Mouse (Mus musculus) heart, adult 2 months (tissue): ENCODE measurements at regions not wholly inside any gene's neighbourhood (a gene's known extent, or its start where the extent isn't known, plus 50 kb on each side); places are given as distances from the start of the nearest gene placed in this dataset.

ENCODE experiments used
- DNase-seq, 2 experiments: peaks; one replicate each; pipeline ENCODE4 v3.0.0; 2021
- H3K27ac ChIP-seq: fragments of 200-600 bp; 2 replicates; pipeline ENCODE4 v1.8.1; 2022
- H3K27me3 ChIP-seq: fragments of 200-500 bp; 2 replicates; pipeline ENCODE4 v1.6.1; 2012; ENCODE audit warnings: mild to moderate bottlenecking, low read length, inconsistent platforms, mixed read lengths; ENCODE audit not compliant: control insufficient read depth, insufficient read depth
- H3K36me3 ChIP-seq: fragments of 200-500 bp; 2 replicates; pipeline ENCODE4 v1.6.1; 2012; ENCODE audit warnings: low read length, inconsistent platforms; ENCODE audit not compliant: control insufficient read depth, insufficient read depth
- H3K4me1 ChIP-seq: fragments of 200-500 bp; 2 replicates; pipeline ENCODE4 v1.6.1; 2011; ENCODE audit warnings: low read length; ENCODE audit not compliant: control insufficient read depth, insufficient read depth
- H3K4me3 ChIP-seq: fragments of 200-600 bp; 2 replicates; pipeline ENCODE4 v1.8.1; 2022
- H3K79me2 ChIP-seq: fragments of 200-500 bp; replicated peaks from 2 replicates; pipeline ENCODE4 v1.6.1; 2012; ENCODE audit warnings: mild to moderate bottlenecking, inconsistent platforms, low read length, moderate library complexity, mixed read lengths; ENCODE audit not compliant: control insufficient read depth, insufficient read depth
- H3K9ac ChIP-seq: fragments of 200-500 bp; 2 replicates; pipeline ENCODE4 v1.6.1; 2012; ENCODE audit warnings: low read depth, mild to moderate bottlenecking, control low read depth, inconsistent platforms, low read length, mixed read lengths
- CTCF ChIP-seq: fragments of 200-600 bp; IDR thresholded peaks from 2 replicates; pipeline ENCODE4 v1.8.1; 2022; ENCODE audit warnings: antibody characterized with exemption, mild to moderate bottlenecking, moderate library complexity
- EP300 ChIP-seq: fragments of 200-500 bp; IDR thresholded peaks from 2 replicates; pipeline ENCODE4 v1.6.1; 2011; ENCODE audit warnings: low read depth, low read length, control low read depth; ENCODE audit not compliant: insufficient read depth
- POLR2A ChIP-seq: fragments of 200-500 bp; IDR thresholded peaks from 2 replicates; pipeline ENCODE4 v1.6.1; 2011; ENCODE audit warnings: mild to moderate bottlenecking, low read depth, low read length, control low read depth; ENCODE audit not compliant: insufficient read depth
- WGBS: fragments of 180-500 bp; shearing (Covaris S2); methylation state at CpG from one replicate; pipeline ENCODE4 v1.1.7; 2018; 5-methylcytosine and 5-hydroxymethylcytosine counted together
- intact Hi-C: fragments of 180-260 bp; cut with DNase I; formaldehyde crosslinking; loops from one replicate; pipeline ENCODE4 v1.15.1; 2025

GRCm38 (mm10) chr12:15964073-15964472, 147.4 kb upstream of the Trib2 start:
- H3K4me3 ChIP-seq = no peak overlapping the region
- intact Hi-C loops = no loop called here
- DNase-seq = no peak
- H3K36me3 ChIP-seq = no peaks in the 10 kb centered on the region
- WGBS = 89% methylated on average over 4 of the region's 4 CpGs
- no peak overlapping the region for H3K27ac ChIP-seq
- no peaks in the 10 kb centered on the region for H3K79me2 ChIP-seq
- TF ChIP-seq EP300 (no peak), POLR2A (no peak)
- H3K27me3 ChIP-seq = no peaks in the 10 kb centered on the region; the same call in 1 of the 2 replicates
- peaks cover 2% of the 10 kb centered on the region; the same call in 1 of the 2 replicates for H3K4me1 ChIP-seq
- no peak overlapping the region for H3K9ac ChIP-seq

GRCm38 (mm10) chr12:15961834-15962233, 145.1 kb upstream of the Trib2 start:
- H3K36me3 ChIP-seq = no peaks in the 10 kb centered on the region
- no peak overlapping the region for H3K4me3 ChIP-seq
- no peak for TF ChIP-seq EP300
- TF ChIP-seq CTCF = no peak
- TF ChIP-seq POLR2A = no peak
- H3K27ac ChIP-seq = no peak overlapping the region
- no peak for DNase-seq
- intact Hi-C loops = no loop called here
- no peaks in the 10 kb centered on the region for H3K27me3 ChIP-seq
- H3K9ac ChIP-seq = no peak overlapping the region
- H3K79me2 ChIP-seq = no peaks in the 10 kb centered on the region
- H3K4me1 ChIP-seq = no peaks in the 10 kb centered on the region
- WGBS = 89% methylated on average over 2 of the region's 2 CpGs

DNA sequence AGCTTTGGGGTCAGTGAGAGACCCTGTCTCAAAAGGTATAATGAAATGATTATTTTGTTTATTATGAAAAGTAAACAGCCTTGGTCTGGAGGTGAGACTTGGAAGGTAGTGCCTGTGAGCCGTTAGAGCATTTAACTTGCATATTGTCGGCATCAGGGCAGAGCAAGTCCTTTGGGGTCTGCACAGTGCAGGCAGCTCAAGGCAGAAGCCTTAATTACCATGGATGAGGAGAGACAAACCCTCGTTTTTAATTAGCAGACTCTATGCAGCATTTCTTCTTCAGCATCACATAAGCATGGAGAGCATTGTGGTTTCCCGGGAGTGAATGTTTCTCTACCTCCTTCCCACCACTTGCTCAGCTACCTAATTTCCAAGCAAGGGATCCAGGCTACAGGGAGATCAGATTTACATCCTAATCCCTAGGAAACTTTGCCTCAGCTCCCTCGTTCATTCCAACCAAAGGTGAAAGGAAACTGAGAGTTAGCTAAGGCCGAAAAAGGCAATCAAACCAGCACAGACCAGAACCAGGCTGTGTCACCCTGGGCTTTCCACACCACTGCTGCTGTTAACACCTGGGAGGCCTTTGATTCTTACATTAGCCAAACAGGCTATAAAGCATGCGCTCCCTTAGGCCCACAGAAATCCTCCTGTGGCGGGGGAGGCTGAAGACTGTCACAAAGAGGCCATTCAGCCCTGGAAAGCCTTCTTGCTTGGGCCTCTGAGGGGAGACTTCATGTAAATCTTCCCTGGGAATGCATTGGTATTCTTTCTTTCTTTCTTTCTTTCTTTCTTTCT, 120.9 kb upstream of the Trib2 start:
- Histone ChIP-seq H3K9ac (no peak overlapping the region), H3K27me3 (no peaks in the 10 kb centered on the region), H3K4me3 (no peak overlapping the region), H3K36me3 (no peaks in the 10 kb centered on the region), H3K27ac (no peak overlapping the region), H3K4me1 (no peaks in the 10 kb centered on the region), H3K79me2 (no peaks in the 10 kb centered on the region)
- TF ChIP-seq CTCF (no peak), POLR2A (no peak), EP300 (no peak)
- 87% methylated on average over 8 of the region's 8 CpGs for WGBS
- DNase-seq = no peak
- intact Hi-C loops = no loop called here

GRCm38 (mm10) chr12:15932067-15932466, 115.3 kb upstream of the Trib2 start:
- no peaks in the 10 kb centered on the region for H3K79me2 ChIP-seq
- no peaks in the 10 kb centered on the region for H3K27me3 ChIP-seq
- H3K36me3 ChIP-seq = no peaks in the 10 kb centered on the region
- no peak overlapping the region for H3K4me3 ChIP-seq
- no peak overlapping the region for H3K27ac ChIP-seq
- DNase-seq = no peak
- 82% methylated on average over 4 of the region's 4 CpGs for WGBS
- TF ChIP-seq POLR2A (no peak), EP300 (no peak), CTCF (no peak)
- H3K4me1 ChIP-seq = no peaks in the 10 kb centered on the region
- H3K9ac ChIP-seq = no peak overlapping the region
- intact Hi-C loops = no loop called here

GRCm38 (mm10) chr12:15931535-15931934, 114.8 kb upstream of the Trib2 start:
- Histone ChIP-seq H3K27ac (no peak overlapping the region), H3K4me1 (no peaks in the 10 kb centered on the region), H3K9ac (no peak overlapping the region), H3K4me3 (no peak overlapping the region), H3K36me3 (no peaks in the 10 kb centered on the region), H3K79me2 (no peaks in the 10 kb centered on the region), H3K27me3 (no peaks in the 10 kb centered on the region)
- 90% methylated on average over 4 of the region's 4 CpGs for WGBS
- intact Hi-C loops = no loop called here
- TF ChIP-seq POLR2A = no peak
- TF ChIP-seq EP300 = no peak
- TF ChIP-seq CTCF = no peak
- no peak for DNase-seq

GRCm38 (mm10) chr12:15930155-15930554, 113.4 kb upstream of the Trib2 start:
- DNase-seq = no peak
- Histone ChIP-seq H3K36me3 (no peaks in the 10 kb centered on the region), H3K4me1 (no peaks in the 10 kb centered on the region), H3K4me3 (no peak overlapping the region), H3K9ac (no peak overlapping the region), H3K27ac (no peak overlapping the region), H3K27me3 (no peaks in the 10 kb centered on the region), H3K79me2 (no peaks in the 10 kb centered on the region)
- 94% methylated on average over 3 of the region's 3 CpGs for WGBS
- TF ChIP-seq CTCF = no peak
- TF ChIP-seq POLR2A = no peak
- no peak for TF ChIP-seq EP300
- intact Hi-C loops = no loop called here

- no peak overlapping the region for H3K9ac ChIP-seq
- intact Hi-C loops = no loop called here
- H3K27me3 ChIP-seq = no peaks in the 10 kb centered on the region
- H3K4me1 ChIP-seq = no peaks in the 10 kb centered on the region
- H3K79me2 ChIP-seq = no peaks in the 10 kb centered on the region
- TF ChIP-seq CTCF (no peak), POLR2A (no peak), EP300 (no peak)
- no peak overlapping the region for H3K27ac ChIP-seq
- no peak for DNase-seq
- H3K4me3 ChIP-seq = no peak overlapping the region
- no peaks in the 10 kb centered on the region for H3K36me3 ChIP-seq
- 40% methylated on average over 1 of the region's 1 CpGs for WGBS
Measured at GRCm38 (mm10) chr12:15929541-15929940, 112.8 kb upstream of the Trib2 start.
